Mouse (Mus musculus): Measurements from ENCODE around the gene Nt5c2. TPM values are rescaled to one million over a fixed set of nuclear protein-coding genes. Genes with fewer than 3 reads are reported as not detected.

Gene Nt5c2
- polyA plus RNA-seq, 1 experiment, result 50.5 TPM

DNA sequence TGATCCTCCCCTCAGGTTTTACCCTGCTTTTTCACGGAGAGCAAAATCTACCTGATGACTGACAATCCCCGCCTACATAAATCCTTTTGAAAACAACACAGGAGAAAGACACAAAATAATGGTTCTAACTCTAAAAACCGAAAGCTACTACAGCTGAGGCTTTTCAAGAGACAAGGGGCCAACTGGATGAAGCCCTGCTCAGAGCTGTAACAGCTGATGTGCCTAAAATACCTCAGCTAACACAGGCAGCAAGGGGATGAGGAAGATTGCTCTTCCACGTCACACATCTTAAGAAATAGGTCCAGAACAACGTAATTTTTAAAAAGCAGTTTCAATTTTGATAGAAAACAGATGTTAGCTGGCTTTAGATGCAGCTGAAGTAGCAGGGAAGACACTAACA is 88.0 kb downstream of the Nt5c2 start:
- H3K27ac ChIP-seq (ENCODE audit: insufficient read depth, low read length), result 0 out of 2 replicates have a peak overlapping the region, but pooled peaks have one; percentile 24

DNA sequence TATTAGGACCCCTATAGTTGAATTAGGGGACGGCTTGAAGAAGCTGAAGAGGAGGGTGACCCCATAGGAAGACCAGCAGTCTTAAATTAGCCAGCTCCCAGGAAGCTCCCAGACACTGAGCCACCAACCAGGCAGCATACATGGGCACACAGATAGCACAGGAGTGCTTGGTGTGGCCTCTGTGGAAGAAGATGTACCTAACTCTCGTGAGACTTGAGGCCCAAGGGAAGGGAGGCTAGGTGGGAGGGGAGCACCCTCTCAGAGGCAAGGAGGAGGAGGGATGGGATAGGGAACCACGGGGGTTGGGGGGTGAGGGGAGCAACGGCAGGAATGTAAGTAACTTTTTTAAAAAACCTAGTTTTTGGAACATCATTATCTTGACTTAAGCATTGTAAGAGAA is 88.6 kb downstream of the Nt5c2 start:
- TF ChIP-seq CTCF (IDR thresholded peaks at IDR 0.05; ENCODE audit: borderline replicate concordance, insufficient read depth, low read length) (no peak), POLR2A (IDR thresholded peaks at IDR 0.05; ENCODE audit: low read depth, low read length) (no peak)
- H3K27ac ChIP-seq (ENCODE audit: insufficient read depth, low read length), result no peak overlapping the region
- no peak overlapping the region for H3K4me3 ChIP-seq (ENCODE audit: insufficient read depth, low read length)
- peaks cover 5% of the 10 kb centered on the region; the same call in 1 of the 2 replicates for H3K4me1 ChIP-seq (ENCODE audit: control insufficient read depth, insufficient read depth, low read length)

More for the DNA sequence above, 88.0 kb downstream of the Nt5c2 start:
- no peak overlapping the region for H3K4me3 ChIP-seq (ENCODE audit: insufficient read depth, low read length)
- TF ChIP-seq CTCF (IDR thresholded peaks at IDR 0.05; ENCODE audit: borderline replicate concordance, insufficient read depth, low read length) (no peak), POLR2A (IDR thresholded peaks at IDR 0.05; ENCODE audit: low read depth, low read length) (no peak)
- H3K4me1 ChIP-seq (ENCODE audit: control insufficient read depth, insufficient read depth, low read length), result peaks cover 5% of the 10 kb centered on the region; the same call in 1 of the 2 replicates

DNA sequence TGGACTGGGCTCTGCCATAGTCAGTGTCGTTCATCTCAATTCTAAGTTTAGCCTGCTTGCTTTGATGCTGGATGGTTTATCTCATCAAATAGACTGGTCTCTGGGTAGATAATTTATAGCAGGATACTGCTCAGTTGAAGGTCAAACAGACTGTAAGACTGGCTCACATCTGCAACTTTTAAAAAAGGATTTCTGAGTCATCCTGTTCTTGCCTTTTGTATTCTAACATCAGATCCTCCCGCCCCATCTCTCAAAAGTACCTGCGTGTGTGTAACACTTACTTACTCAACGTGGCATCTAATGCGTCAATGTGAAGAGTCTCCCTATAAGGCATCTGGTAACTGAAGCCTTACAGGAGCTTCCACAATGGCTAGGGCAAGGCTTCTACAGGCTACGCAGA is 94.4 kb downstream of the Nt5c2 start:
- Histone ChIP-seq H3K27ac (ENCODE audit: insufficient read depth, low read length) (no peak overlapping the region), H3K4me3 (ENCODE audit: insufficient read depth, low read length) (no peak overlapping the region), H3K4me1 (ENCODE audit: control insufficient read depth, insufficient read depth, low read length) (no peaks in the 10 kb centered on the region)
- TF ChIP-seq POLR2A (IDR thresholded peaks at IDR 0.05; ENCODE audit: low read depth, low read length), result no peak
- TF ChIP-seq CTCF (IDR thresholded peaks at IDR 0.05; ENCODE audit: borderline replicate concordance, insufficient read depth, low read length), result no peak

GRCm38 (mm10) chr19:46915406-46916080 is 99.4 kb downstream of the Nt5c2 start:
- TF ChIP-seq POLR2A (IDR thresholded peaks at IDR 0.05; ENCODE audit: low read depth, low read length) (no peak), CTCF (IDR thresholded peaks at IDR 0.05; ENCODE audit: borderline replicate concordance, insufficient read depth, low read length) (no peak)
- no peak overlapping the region for H3K4me3 ChIP-seq (ENCODE audit: insufficient read depth, low read length)
- no peak overlapping the region for H3K27ac ChIP-seq (ENCODE audit: insufficient read depth, low read length)
- no peaks in the 10 kb centered on the region for H3K4me1 ChIP-seq (ENCODE audit: control insufficient read depth, insufficient read depth, low read length)

GRCm38 (mm10) chr19:46913626-46914025 is 101.3 kb downstream of the Nt5c2 start:
- H3K4me1 ChIP-seq (ENCODE audit: control insufficient read depth, insufficient read depth, low read length), result no peaks in the 10 kb centered on the region
- TF ChIP-seq POLR2A (IDR thresholded peaks at IDR 0.05; ENCODE audit: low read depth, low read length) (no peak), CTCF (IDR thresholded peaks at IDR 0.05; ENCODE audit: borderline replicate concordance, insufficient read depth, low read length) (no peak)
- H3K27ac ChIP-seq (ENCODE audit: insufficient read depth, low read length), result no peak overlapping the region
- H3K4me3 ChIP-seq (ENCODE audit: insufficient read depth, low read length), result no peak overlapping the region

DNA sequence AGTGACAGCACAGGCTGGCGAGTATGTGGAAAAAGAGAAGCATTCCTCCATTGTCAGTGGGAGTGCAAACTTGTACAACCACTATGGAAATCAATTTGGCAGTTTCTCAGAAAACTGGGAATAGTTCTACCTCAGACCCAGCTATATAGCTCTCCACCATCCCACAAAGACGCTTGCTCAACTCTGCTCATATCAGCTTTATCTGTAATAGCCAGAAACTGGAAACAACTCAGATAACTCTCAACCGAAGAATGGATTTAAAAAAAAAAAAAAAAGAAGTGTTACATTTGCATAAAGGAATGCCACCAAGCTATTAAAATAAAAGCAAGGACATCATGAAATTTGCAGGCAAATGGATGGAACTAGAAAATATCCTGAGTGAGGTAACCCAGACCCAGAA is 103.5 kb downstream of the Nt5c2 start:
- Histone ChIP-seq H3K4me1 (ENCODE audit: control insufficient read depth, insufficient read depth, low read length) (no peaks in the 10 kb centered on the region), H3K4me3 (ENCODE audit: insufficient read depth, low read length) (no peak overlapping the region), H3K27ac (ENCODE audit: insufficient read depth, low read length) (no peak overlapping the region)
- TF ChIP-seq POLR2A (IDR thresholded peaks at IDR 0.05; ENCODE audit: low read depth, low read length), result no peak
- TF ChIP-seq CTCF (IDR thresholded peaks at IDR 0.05; ENCODE audit: borderline replicate concordance, insufficient read depth, low read length), result no peak

- Histone ChIP-seq H3K4me3 (ENCODE audit: insufficient read depth, low read length) (no peak overlapping the region), H3K4me1 (ENCODE audit: control insufficient read depth, insufficient read depth, low read length) (no peaks in the 10 kb centered on the region), H3K27ac (ENCODE audit: insufficient read depth, low read length) (no peak overlapping the region)
- TF ChIP-seq CTCF (IDR thresholded peaks at IDR 0.05; ENCODE audit: borderline replicate concordance, insufficient read depth, low read length) (no peak), POLR2A (IDR thresholded peaks at IDR 0.05; ENCODE audit: low read depth, low read length) (no peak)
These were observed 106.0 kb downstream of the Nt5c2 start for GRCm38 (mm10) chr19:46908977-46909376.

GRCm38 (mm10) chr19:46908207-46908606 is 106.7 kb downstream of the Nt5c2 start:
- H3K27ac ChIP-seq (ENCODE audit: insufficient read depth, low read length), result no peak overlapping the region
- TF ChIP-seq POLR2A (IDR thresholded peaks at IDR 0.05; ENCODE audit: low read depth, low read length) (no peak), CTCF (IDR thresholded peaks at IDR 0.05; ENCODE audit: borderline replicate concordance, insufficient read depth, low read length) (no peak)
- no peak overlapping the region for H3K4me3 ChIP-seq (ENCODE audit: insufficient read depth, low read length)
- H3K4me1 ChIP-seq (ENCODE audit: control insufficient read depth, insufficient read depth, low read length), result no peaks in the 10 kb centered on the region

DNA sequence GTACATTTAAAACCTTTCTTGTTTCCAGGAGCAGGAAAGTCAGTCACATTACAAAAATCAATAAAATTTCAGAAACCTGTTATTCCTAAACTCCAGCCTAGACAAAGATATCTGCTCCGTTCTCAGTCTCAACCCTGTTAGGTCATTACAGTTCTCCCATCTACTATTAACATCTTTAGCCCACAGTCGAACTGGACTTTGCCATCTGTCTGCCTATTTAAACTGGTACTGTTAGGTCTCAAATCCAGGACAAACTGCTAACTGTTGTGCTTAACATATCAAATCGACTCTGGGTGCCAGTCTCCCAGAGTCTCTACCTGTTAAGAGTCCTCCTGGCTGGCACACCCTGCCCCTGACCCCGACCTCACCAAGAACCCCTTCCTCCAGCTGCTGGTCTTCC is 109.0 kb downstream of the Nt5c2 start:
- H3K27ac ChIP-seq (ENCODE audit: insufficient read depth, low read length), result no peak overlapping the region
- TF ChIP-seq CTCF (IDR thresholded peaks at IDR 0.05; ENCODE audit: borderline replicate concordance, insufficient read depth, low read length), result no peak
- no peak for TF ChIP-seq POLR2A (IDR thresholded peaks at IDR 0.05; ENCODE audit: low read depth, low read length)
- H3K4me3 ChIP-seq (ENCODE audit: insufficient read depth, low read length), result no peak overlapping the region
- H3K4me1 ChIP-seq (ENCODE audit: control insufficient read depth, insufficient read depth, low read length), result no peaks in the 10 kb centered on the region

DNA sequence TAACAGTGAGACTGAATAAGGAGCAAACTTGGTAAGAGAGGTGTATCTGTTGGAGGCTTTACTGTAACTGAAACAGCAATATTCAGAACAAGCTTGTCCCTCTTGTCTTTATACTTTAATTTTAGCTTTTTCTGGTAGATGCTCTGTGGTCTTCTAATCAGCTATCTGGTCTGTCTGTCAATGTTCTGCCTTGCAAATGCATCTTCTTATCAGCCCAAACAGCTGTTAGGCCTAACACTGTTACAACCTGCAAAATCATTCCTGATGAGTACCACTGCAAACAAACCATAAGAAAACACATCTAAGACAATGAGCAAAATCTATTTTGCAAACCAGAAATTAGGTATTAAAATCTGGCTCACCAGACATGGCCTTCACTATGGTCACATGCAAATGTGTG is 109.6 kb downstream of the Nt5c2 start:
- no peak overlapping the region for H3K4me3 ChIP-seq (ENCODE audit: insufficient read depth, low read length)
- TF ChIP-seq CTCF (IDR thresholded peaks at IDR 0.05; ENCODE audit: borderline replicate concordance, insufficient read depth, low read length) (no peak), POLR2A (IDR thresholded peaks at IDR 0.05; ENCODE audit: low read depth, low read length) (no peak)
- no peak overlapping the region for H3K27ac ChIP-seq (ENCODE audit: insufficient read depth, low read length)
- H3K4me1 ChIP-seq (ENCODE audit: control insufficient read depth, insufficient read depth, low read length), result no peaks in the 10 kb centered on the region
